Mouse (Mus musculus) layer of hippocampus, adult 2 months (tissue): ENCODE results near the gene Acox1. TPM values are rescaled to one million over a fixed set of nuclear protein-coding genes. Genes with fewer than 3 reads are reported as not detected.

Source experiments
- DNase-seq, 2 experiments: peaks; one replicate each; pipeline ENCODE4 v3.0.0; 2022; ENCODE audit warnings: low spot score in 2 of 2
- H3K27ac ChIP-seq: fragments of 200-600 bp; 2 replicates; pipeline ENCODE4 v1.8.1; 2022
- H3K4me3 ChIP-seq: fragments of 200-600 bp; 2 replicates; pipeline ENCODE4 v1.8.1; 2022; ENCODE audit warnings: mild to moderate bottlenecking
- CTCF ChIP-seq: fragments of 200-600 bp; conservative IDR thresholded peaks from 2 replicates; pipeline ENCODE4 v1.8.1; 2022; ENCODE audit warnings: antibody characterized with exemption, mild to moderate bottlenecking, moderate library complexity
- total RNA-seq, 2 experiments: library from RNA; stranded (reverse); gene quantifications; 2 replicates each; pipeline ENCODE4 v1.2.3; 2021

Acox1 gene
- total RNA-seq, 2 experiments from 2014 or later = 124 to 126 TPM

- DNase-seq = no peak
- TF ChIP-seq CTCF = peak; percentile 30; the same call in 1 of the 2 replicates
- H3K27ac ChIP-seq = no peak overlapping the region; the same call in 1 of the 2 replicates
- H3K4me3 ChIP-seq = peak overlapping the region; percentile 38
Observed at GRCm38 (mm10) chr11:116221931-116222739, 23.3 kb upstream of the Acox1 start.

DNA sequence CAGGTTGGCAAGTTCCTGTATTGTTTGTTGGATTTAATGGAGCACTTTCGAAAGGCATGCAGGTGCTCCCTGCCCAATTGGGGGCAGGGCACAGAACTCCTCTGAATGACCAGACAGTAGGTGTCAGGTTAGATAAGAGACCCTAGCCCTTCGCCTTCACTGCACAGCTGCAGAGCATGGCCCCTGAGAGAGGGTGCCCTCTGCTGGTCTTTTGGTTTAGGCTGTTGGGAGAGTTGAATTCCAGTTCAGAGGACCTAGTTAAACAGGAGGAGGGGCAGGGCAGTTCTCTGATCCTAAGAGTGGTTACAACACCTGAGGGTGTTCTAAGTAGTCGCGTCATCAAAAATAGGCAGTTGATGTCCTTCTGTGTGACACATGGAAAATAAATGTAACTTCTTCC is 21.0 kb upstream of the Acox1 start:
- H3K27ac ChIP-seq = no peak overlapping the region
- no peak overlapping the region for H3K4me3 ChIP-seq
- DNase-seq = peak in 1 of 2 experiments; percentile 69
- peak; percentile 82 for TF ChIP-seq CTCF

DNA sequence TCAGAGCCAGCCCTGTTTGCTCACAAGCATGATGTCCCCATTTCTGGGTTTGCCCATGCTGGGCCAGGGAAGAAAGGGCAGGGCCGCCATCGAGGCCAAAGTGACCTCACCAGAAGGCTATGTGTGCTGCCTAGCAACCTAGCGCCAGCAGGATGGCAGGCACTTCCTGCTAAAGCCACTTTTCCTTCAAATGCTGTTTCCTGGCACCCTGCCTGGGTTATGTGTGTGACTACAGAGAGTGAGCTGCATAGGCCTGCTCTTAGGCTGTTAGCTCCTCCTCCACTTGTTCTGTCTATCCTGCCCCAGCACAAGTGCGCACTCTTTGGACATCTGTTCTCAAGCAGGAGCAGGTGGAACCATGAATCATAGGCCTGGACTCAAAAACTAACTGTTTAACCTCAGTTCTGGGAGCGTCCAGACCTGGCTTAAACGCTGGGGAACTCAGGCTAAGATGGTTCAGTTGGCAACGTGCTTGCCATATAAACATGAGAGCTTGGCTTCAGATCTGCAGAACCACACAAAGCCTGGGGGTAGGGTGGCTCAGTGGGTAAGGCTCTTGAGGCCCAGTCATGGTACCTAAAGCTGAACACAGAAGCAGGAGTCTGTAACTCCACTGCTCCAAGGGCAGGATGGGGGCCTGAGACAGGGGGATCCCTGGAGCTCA is 20.0 kb upstream of the Acox1 start:
- DNase-seq = peak; percentile 78 to 88
- Histone ChIP-seq H3K4me3 (no peak overlapping the region), H3K27ac (peak overlapping the region; percentile 90)
- TF ChIP-seq CTCF = no peak

GRCm38 (mm10) chr11:116218263-116218662 is 19.4 kb upstream of the Acox1 start:
- H3K4me3 ChIP-seq = no peak overlapping the region
- no peak for TF ChIP-seq CTCF
- H3K27ac ChIP-seq = peak overlapping the region; percentile 90
- DNase-seq = no peak

DNA sequence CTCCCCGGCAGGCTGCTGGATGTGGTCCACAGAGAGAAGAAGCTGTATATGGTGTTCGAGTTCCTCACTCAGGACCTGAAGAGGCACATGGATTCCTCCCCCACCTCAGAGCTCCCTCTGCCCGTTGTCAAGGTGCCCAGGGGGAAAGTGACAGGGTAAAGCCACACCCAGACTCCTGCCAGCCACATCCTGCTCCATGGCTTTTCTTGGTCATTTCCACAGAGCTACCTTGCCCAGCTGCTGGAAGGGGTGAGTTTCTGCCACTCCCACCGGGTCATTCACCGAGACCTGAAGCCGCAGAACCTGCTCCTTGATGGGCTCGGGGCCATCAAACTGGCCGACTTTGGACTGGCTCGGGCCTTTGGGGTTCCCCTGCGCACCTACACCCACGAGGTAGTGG is 17.7 kb upstream of the Acox1 start:
- no peak for TF ChIP-seq CTCF
- H3K27ac ChIP-seq = no peak overlapping the region
- no peak overlapping the region for H3K4me3 ChIP-seq
- DNase-seq = no peak

DNA sequence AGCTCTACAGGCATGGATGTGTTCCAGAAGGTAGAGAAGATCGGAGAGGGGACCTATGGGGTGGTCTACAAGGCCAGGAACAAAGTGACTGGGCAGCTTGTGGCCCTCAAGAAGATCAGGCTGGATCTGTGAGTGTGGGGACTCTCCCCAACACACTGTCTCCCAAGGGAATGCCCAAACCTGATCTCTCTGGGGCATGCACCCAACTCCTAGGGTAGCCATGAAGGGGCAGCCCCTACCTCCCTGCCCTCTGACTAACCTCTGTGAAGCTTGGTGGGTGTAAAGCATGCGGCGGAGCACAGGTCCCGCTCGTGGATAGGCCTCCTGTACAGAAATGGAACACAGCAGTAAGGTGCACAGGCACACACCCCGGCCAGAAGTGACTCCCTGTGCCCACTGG is 17.1 kb upstream of the Acox1 start:
- TF ChIP-seq CTCF = no peak
- no peak for DNase-seq

GRCm38 (mm10) chr11:116215181-116215580 is 16.3 kb upstream of the Acox1 start:
- H3K27ac ChIP-seq = no peak overlapping the region
- no peak overlapping the region for H3K4me3 ChIP-seq
- peak; percentile 60 for TF ChIP-seq CTCF
- no peak for DNase-seq

More for the DNA sequence above, 17.1 kb upstream of the Acox1 start:
- H3K4me3 ChIP-seq = no peak overlapping the region
- H3K27ac ChIP-seq = no peak overlapping the region

- Histone ChIP-seq H3K27ac (no peak overlapping the region), H3K4me3 (no peak overlapping the region)
- TF ChIP-seq CTCF = no peak
- no peak for DNase-seq
Observed at GRCm38 (mm10) chr11:116213877-116214510, 15.1 kb upstream of the Acox1 start.

- no peak overlapping the region for H3K4me3 ChIP-seq
- no peak overlapping the region for H3K27ac ChIP-seq
- TF ChIP-seq CTCF = no peak
- DNase-seq = no peak
Observed at GRCm38 (mm10) chr11:116212847-116213246, 14.0 kb upstream of the Acox1 start.

- Histone ChIP-seq H3K4me3 (no peak overlapping the region), H3K27ac (no peak overlapping the region)
- DNase-seq = no peak
- TF ChIP-seq CTCF = no peak
Observed at GRCm38 (mm10) chr11:116210696-116211095, 11.9 kb upstream of the Acox1 start.

DNA sequence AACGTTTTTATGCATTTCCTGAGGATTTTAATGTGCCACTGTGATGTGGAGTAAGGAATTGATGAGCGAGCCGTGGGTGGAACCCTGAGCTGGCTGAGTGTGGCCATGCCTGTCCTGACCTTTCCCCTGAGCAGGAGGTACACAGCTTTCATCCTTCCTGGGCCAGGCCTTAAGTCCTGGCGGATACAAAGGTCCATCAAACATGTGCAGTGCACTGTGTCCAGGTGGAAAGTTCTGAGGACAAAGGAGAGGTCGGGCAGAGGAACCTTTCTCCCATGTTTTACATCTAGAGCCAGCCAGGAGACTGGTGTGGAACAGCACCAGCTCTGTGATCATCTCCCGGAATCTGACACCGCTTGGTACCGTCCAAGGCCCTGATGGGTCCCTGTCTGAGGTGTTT is 10.4 kb upstream of the Acox1 start:
- TF ChIP-seq CTCF = no peak
- Histone ChIP-seq H3K27ac (no peak overlapping the region), H3K4me3 (no peak overlapping the region)
- DNase-seq = no peak

DNA sequence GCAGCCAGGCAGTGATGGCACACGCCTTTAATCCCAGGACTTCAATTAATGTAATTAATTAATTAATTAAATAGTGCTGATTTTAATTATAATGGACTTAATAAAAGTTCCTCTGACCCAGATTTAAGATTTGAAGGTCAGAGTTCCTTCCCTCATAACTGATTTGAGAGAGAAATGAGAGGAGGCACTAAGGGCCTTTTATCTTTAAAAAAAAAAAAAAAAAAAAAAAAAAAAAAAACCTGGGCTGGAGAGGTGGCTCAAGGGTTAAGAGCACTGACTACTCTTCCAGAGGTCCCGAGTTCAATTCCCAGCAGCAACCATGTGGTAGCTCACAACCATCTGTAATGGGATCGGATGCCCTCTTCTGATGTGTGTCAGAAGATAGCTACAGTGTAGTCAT is 9.8 kb upstream of the Acox1 start:
- no peak for TF ChIP-seq CTCF
- Histone ChIP-seq H3K4me3 (no peak overlapping the region), H3K27ac (no peak overlapping the region)
- DNase-seq = no peak

DNA sequence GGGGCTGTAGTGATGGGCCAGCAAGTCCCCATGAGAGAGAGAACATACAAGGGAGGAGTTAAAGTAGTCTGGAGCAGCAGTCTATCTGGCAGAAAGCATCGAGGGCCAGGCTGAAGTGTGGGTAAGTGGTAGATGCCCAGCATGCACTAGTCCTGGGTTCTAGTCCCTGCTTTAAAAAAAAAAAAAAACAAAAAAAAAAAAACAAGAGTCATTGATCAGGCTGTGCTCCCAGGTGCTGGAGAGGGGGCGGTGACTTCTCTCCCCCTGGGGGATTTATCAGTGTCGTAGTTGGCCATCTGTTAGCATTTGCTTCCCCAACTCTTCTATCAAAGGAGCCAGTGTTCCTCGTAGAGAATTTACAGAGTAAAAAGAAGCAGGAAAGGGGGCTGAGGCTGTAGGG is 7.8 kb upstream of the Acox1 start:
- Histone ChIP-seq H3K27ac (no peak overlapping the region), H3K4me3 (no peak overlapping the region)
- no peak for TF ChIP-seq CTCF
- no peak for DNase-seq
